Mouse (Mus musculus) midbrain, embryonic 14.5 days (tissue): Measurements from ENCODE around the gene Anln. TPM values are rescaled to one million over a fixed set of nuclear protein-coding genes. Genes with fewer than 3 reads are reported as not detected.

Source experiments
- ATAC-seq: fragments of 200-750 bp; cut with Nextera tagmentation; 2 replicates; pipeline ENCODE4 v1.8.0; 2017; ENCODE audit warnings: moderate number of reproducible peaks, moderate library complexity; ENCODE audit not compliant: low FRiP score, low TSS enrichment
- DNase-seq: peaks from one replicate; pipeline ENCODE4 v3.0.0-alpha.2; 2015
- H3K27ac ChIP-seq: fragments of 300-500 bp; sonication (generic); replicated peaks from 2 replicates; pipeline ENCODE4 v1.5.1; 2014; ENCODE audit warnings: mild to moderate bottlenecking, low read depth, low read length, moderate library complexity
- H3K27me3 ChIP-seq: fragments of 300-500 bp; sonication (generic); 2 replicates; pipeline ENCODE4 v1.6.1; 2014; ENCODE audit warnings: low read length, control low read depth, mixed read lengths; ENCODE audit not compliant: control insufficient read depth, insufficient read depth
- H3K36me3 ChIP-seq: fragments of 300-500 bp; sonication (generic); 2 replicates; pipeline ENCODE4 v1.6.1; 2014; ENCODE audit warnings: low read length, control low read depth; ENCODE audit not compliant: control insufficient read depth, insufficient read depth
- H3K4me1 ChIP-seq: fragments of 300-500 bp; sonication (generic); 2 replicates; pipeline ENCODE4 v1.6.1; 2014; ENCODE audit warnings: mild to moderate bottlenecking, antibody characterized with exemption, low read length, control low read depth; ENCODE audit not compliant: control insufficient read depth, insufficient read depth
- H3K4me2 ChIP-seq: fragments of 300-500 bp; sonication (generic); 2 replicates; pipeline ENCODE4 v1.6.1; 2014; ENCODE audit warnings: mild to moderate bottlenecking, low read length, moderate library complexity
- H3K4me3 ChIP-seq: fragments of 300-500 bp; sonication (generic); replicated peaks from 2 replicates; pipeline ENCODE4 v1.5.1; 2014; ENCODE audit warnings: low read depth, low read length
- H3K9ac ChIP-seq: fragments of 300-500 bp; sonication (generic); replicated peaks from 2 replicates; pipeline ENCODE4 v1.6.1; 2014; ENCODE audit warnings: mild to moderate bottlenecking, low read length, moderate library complexity
- H3K9me3 ChIP-seq: fragments of 300-500 bp; sonication (generic); 2 replicates; pipeline ENCODE4 v1.6.1; 2016; ENCODE audit warnings: low read length, control low read depth, mixed read lengths; ENCODE audit not compliant: control insufficient read depth
- WGBS: fragments of 180-500 bp; shearing (Covaris S2); extraction: QIAGEN DNeasy Blood & Tissue Kit; methylation state at CpG from one replicate; pipeline ENCODE4 v1.1.7; 2014; 5-methylcytosine and 5-hydroxymethylcytosine counted together
- polyA plus RNA-seq: library from polyadenylated mRNA; unstranded; fragments of >200 nt; fragmentation: Nextera tagmentation; extraction: Ambion mirVana; gene quantifications from 2 replicates; pipeline ENCODE4 v1.2.1, GENCODE M21; 2014

The Anln gene
- polyA plus RNA-seq, 1 experiment from 2014 or later, result 9.3 TPM

DNA sequence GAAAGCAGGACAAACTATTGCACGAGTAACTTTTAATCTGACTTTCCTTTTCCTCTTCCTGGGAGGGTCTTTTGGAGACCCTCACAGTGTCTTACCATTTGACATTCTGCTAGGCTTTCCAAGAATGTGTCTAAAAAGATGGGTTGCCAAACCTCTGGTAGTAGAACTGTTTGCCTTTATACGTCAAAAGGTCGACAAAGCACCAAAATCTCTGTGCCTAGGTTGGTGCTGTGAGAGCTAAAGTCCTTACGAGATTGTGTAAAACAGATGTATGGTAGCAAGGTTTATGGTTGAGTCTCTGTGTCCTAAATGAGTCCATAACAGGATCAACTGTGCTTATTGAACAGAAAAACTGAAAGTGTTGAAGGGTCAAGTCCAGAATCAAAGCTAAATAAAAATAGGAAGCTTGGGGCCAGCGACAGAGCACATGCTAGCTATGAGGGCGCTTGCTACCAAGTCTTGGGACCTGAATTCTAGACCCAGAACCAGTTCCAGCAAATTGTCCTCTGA, 803 bp upstream of the Anln start:
- peaks cover 5% of the 10 kb centered on the region; the same call in 1 of the 2 replicates for H3K4me1 ChIP-seq
- H3K27me3 ChIP-seq, result no peaks in the 10 kb centered on the region
- WGBS, result 72% methylated on average over 6 of the region's 6 CpGs
- H3K27ac ChIP-seq, result no peak overlapping the region
- no peaks in the 10 kb centered on the region for H3K36me3 ChIP-seq
- DNase-seq (no peak), ATAC-seq (no peak)
- H3K9ac ChIP-seq, result no peak overlapping the region
- peak overlapping the region; percentile 96 for H3K4me2 ChIP-seq
- H3K4me3 ChIP-seq, result no peak overlapping the region; the same call in 1 of the 2 replicates
- no peaks in the 10 kb centered on the region for H3K9me3 ChIP-seq

DNA sequence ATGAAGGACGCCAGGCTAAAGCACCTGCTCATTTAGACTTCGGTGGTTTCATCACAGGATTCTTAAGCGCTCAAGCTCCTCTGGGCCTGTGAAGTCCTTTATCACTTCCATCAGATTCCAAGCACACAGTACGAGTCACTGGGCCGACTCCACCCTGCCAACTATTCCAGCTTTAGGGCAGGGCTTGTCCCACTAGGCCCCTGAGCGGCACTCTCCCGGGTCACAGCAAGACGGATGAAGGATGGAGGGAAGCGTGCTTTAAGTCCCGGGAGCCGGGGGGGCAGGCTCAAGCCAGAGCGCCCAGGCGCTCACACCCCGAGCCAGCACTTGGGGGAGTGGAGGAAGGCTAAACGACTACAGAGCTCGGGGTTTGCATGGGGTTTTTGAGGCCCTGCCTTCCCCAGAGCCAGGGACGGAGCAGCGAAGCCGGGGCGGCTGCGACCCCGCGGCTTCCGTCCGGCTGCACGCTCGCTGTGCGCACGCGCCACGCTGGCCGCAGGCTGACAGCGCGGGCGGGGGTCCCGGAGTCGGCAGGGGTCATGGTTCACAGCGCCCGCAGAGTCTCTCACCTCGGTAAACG, 497 bp downstream of the Anln start:
- Histone ChIP-seq H3K36me3 (no peaks in the 10 kb centered on the region), H3K4me2 (peak overlapping the region; percentile 96), H3K4me1 (peaks cover 5% of the 10 kb centered on the region; the same call in 1 of the 2 replicates), H3K27ac (peak overlapping the region; percentile 74), H3K9ac (peak overlapping the region; percentile 73), H3K9me3 (no peaks in the 10 kb centered on the region), H3K4me3 (peak overlapping the region; percentile 66), H3K27me3 (no peaks in the 10 kb centered on the region)
- DNase-seq (peak; percentile 76), ATAC-seq (peak; percentile 79)
- whole genome bisulfite sequencing, result under 1% methylated on average over 41 of the region's 41 CpGs

DNA sequence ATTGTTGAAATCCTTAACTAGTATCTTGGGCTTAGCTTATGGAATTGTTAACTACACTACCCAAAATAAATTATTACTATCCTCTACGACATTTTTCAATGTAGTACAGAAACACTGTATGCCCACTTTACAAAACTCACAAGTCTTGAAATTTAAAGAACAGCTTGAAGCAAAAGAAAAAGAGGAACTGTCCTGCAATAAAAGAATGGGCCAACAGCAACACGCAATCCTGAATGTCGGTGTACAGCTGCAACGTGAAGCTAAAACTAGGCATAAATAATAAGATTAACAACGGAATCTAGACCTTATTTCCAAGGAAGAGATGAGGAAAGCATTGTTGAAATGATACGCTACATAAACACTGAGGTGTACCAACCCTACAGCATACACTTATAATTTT, 1.1 kb downstream of the Anln start:
- peak overlapping the region; percentile 66 for H3K4me3 ChIP-seq
- ATAC-seq (no peak), DNase-seq (no peak)
- no peaks in the 10 kb centered on the region for H3K27me3 ChIP-seq
- H3K4me2 ChIP-seq, result peak overlapping the region; percentile 96
- H3K9me3 ChIP-seq, result no peaks in the 10 kb centered on the region
- no peak overlapping the region for H3K27ac ChIP-seq
- H3K9ac ChIP-seq, result peak overlapping the region; percentile 73
- no peaks in the 10 kb centered on the region for H3K36me3 ChIP-seq
- 15% methylated on average over 6 of the region's 6 CpGs for WGBS
- peaks cover 5% of the 10 kb centered on the region; the same call in 1 of the 2 replicates for H3K4me1 ChIP-seq

DNA sequence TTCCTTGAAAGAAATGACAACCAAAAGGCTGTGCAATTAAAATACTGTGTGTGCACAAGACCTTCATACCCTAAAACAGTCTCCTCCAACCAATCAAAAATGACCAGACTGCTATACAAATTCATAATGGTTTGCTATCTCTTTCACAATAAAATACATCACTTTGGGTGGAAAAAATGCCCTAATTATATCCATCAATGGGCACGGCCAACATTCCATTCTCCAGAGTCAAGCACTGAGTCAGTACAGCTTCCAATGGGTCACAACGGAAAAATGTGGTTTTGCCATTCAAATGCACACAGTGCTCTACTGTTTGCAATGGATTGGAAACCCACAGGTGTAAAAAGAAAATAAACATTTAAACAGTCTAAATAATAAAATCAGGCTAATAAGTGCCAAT, 3.1 kb downstream of the Anln start:
- ATAC-seq (no peak), DNase-seq (no peak)
- Histone ChIP-seq H3K36me3 (no peaks in the 10 kb centered on the region), H3K9me3 (no peaks in the 10 kb centered on the region), H3K4me3 (no peak overlapping the region), H3K4me2 (no peak overlapping the region), H3K4me1 (peaks cover 5% of the 10 kb centered on the region; the same call in 1 of the 2 replicates), H3K27ac (no peak overlapping the region), H3K9ac (no peak overlapping the region), H3K27me3 (no peaks in the 10 kb centered on the region)
- WGBS, result 81% methylated on average over 2 of the region's 2 CpGs

DNA sequence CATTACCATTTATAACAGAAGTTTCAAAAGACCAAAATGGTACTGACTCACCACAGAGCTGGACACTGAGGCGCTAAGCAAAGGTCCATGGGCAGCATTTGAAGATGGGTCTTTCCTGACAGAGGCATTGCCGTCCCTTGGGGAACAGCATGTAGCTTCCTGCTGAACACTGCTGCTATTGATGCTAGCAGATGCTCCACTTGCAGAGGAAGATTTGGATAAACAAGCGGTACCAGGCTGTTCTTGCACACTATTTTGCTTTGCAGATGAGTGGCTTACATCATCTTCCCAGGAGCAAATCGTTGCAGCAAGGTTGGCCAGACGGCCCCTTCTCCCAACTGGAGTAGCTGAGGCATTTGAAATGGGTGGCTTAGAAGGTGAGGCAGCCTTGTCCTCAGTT, 12.9 kb downstream of the Anln start:
- ATAC-seq, result no peak
- H3K9me3 ChIP-seq, result no peaks in the 10 kb centered on the region
- peak; percentile 16 for DNase-seq
- no peaks in the 10 kb centered on the region for H3K4me1 ChIP-seq
- H3K36me3 ChIP-seq, result peaks cover 12% of the 10 kb centered on the region; the same call in 1 of the 2 replicates
- no peak overlapping the region for H3K9ac ChIP-seq
- H3K27me3 ChIP-seq, result no peaks in the 10 kb centered on the region
- H3K4me3 ChIP-seq, result no peak overlapping the region
- no peak overlapping the region for H3K4me2 ChIP-seq
- WGBS, result 77% methylated on average over 5 of the region's 5 CpGs
- no peak overlapping the region for H3K27ac ChIP-seq

DNA sequence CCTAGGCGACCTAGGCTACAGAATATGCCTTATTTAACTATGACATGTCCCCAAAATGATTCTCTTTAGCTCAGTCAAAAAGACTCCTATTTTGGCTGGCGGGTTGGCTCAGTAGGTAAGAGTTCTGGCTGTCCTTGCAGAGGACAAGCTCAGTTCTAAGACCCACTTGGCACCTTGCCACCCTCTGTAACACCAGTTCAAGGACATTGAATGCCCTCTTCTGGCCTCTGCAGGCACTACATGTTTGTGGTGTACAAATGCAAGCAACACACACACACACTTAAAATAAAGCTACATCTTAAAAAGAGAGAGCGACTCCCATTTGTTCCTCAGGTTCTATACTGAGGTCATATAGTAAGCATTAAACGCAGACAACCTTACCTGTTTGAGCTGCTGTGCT, 16.2 kb downstream of the Anln start:
- WGBS, result over 99% methylated on average over 4 of the region's 4 CpGs

DNA sequence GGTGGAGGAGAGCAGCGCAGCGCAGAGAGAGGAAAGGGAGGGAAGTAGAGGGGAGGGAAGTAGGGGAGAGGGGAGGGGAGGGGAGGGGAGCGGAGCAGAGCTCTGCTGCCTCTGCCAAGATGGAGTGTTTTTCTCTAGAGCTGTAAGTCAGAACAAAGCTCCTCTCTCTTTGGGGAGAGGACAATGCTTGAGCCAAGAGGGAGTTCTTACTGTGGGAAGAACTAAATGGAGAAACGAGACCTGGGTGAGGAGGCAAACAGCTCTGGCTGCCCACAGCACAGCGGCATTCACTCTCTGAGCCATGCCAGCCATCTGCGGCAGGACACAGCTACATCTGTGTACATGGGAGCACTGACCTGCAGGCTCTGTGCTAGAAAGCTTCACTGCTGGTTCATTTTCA, 21.0 kb downstream of the Anln start:
- ATAC-seq, result no peak
- Histone ChIP-seq H3K9me3 (no peaks in the 10 kb centered on the region), H3K36me3 (peaks cover 18% of the 10 kb centered on the region; the same call in 1 of the 2 replicates), H3K4me1 (no peaks in the 10 kb centered on the region), H3K4me2 (no peak overlapping the region), H3K4me3 (no peak overlapping the region), H3K27ac (no peak overlapping the region), H3K9ac (no peak overlapping the region), H3K27me3 (no peaks in the 10 kb centered on the region)
- no peak for DNase-seq
- 84% methylated on average over 6 of the region's 6 CpGs for WGBS

More for the DNA sequence above, 16.2 kb downstream of the Anln start:
- Histone ChIP-seq H3K27me3 (no peaks in the 10 kb centered on the region), H3K27ac (no peak overlapping the region), H3K4me2 (no peak overlapping the region), H3K36me3 (peaks cover 21% of the 10 kb centered on the region; the same call in 1 of the 2 replicates), H3K9ac (no peak overlapping the region), H3K4me1 (no peaks in the 10 kb centered on the region), H3K4me3 (no peak overlapping the region), H3K9me3 (no peaks in the 10 kb centered on the region)
- no peak for ATAC-seq
- DNase-seq, result no peak

DNA sequence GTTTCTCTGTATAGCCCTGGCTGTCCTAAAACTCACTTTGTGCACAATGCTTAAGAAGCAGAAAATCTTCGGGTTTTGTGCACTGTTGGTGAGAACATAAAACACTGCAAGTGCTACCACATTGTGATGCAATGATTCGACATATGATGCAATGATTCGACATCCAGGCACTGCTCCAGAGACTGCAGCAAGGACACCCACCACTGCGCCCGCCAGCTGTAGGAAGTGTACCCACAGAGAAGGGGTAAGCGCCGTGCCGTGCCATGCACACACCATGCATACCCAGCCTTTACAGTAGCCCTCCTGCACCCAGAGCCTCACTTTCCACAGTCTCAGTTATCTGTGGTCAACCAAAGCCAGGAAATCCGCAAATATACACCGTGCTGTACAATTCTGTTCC, 22.4 kb downstream of the Anln start:
- WGBS, result 98% methylated on average over 10 of the region's 10 CpGs
- no peak for ATAC-seq
- H3K9me3 ChIP-seq, result no peaks in the 10 kb centered on the region
- DNase-seq, result no peak
- no peak overlapping the region for H3K4me2 ChIP-seq
- no peak overlapping the region for H3K27ac ChIP-seq
- no peak overlapping the region for H3K4me3 ChIP-seq
- H3K36me3 ChIP-seq, result peaks cover 15% of the 10 kb centered on the region; the same call in 1 of the 2 replicates
- H3K27me3 ChIP-seq, result no peaks in the 10 kb centered on the region
- no peak overlapping the region for H3K9ac ChIP-seq
- no peaks in the 10 kb centered on the region for H3K4me1 ChIP-seq

DNA sequence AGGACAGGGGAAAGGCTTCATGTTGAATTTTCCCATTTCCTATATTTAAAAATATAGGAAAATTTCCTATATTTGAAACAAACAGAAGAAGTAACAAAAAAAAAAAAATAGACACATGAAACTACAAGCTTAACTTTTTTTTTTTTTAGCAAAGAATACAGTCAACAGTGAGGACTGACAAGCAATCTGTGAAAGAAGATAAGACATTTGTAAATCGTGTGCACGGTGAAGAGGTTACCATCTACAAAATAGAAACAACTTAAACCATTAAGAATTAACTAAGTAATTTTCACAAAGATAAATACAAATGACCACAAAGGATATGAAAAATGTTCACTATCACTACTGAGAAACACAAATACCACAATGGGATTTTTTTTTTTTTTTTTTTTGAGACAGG, 22.8 kb downstream of the Anln start:
- H3K27me3 ChIP-seq, result no peaks in the 10 kb centered on the region
- H3K4me3 ChIP-seq, result no peak overlapping the region
- WGBS, result 97% methylated on average over 2 of the region's 2 CpGs
- no peak overlapping the region for H3K9ac ChIP-seq
- H3K4me2 ChIP-seq, result no peak overlapping the region
- DNase-seq, result no peak
- no peaks in the 10 kb centered on the region for H3K9me3 ChIP-seq
- H3K36me3 ChIP-seq, result peaks cover 12% of the 10 kb centered on the region; the same call in 1 of the 2 replicates
- H3K27ac ChIP-seq, result no peak overlapping the region
- ATAC-seq, result no peak
- H3K4me1 ChIP-seq, result no peaks in the 10 kb centered on the region
